Mouse (Mus musculus) midbrain, postnatal 0 days (tissue): ENCODE data around the gene Pla2g10. TPM values are rescaled to one million over a fixed set of nuclear protein-coding genes. Genes with fewer than 3 reads are reported as not detected.

ENCODE experiments used
- ATAC-seq: fragments of 200-750 bp; cut with Nextera tagmentation; 2 replicates; pipeline ENCODE4 v1.8.0; 2017; ENCODE audit warnings: moderate number of reproducible peaks, mild to moderate bottlenecking, moderate TSS enrichment, moderate library complexity; ENCODE audit not compliant: low FRiP score
- DNase-seq: peaks from one replicate; pipeline ENCODE4 v3.0.0-alpha.2; 2015; ENCODE audit warnings: low spot score
- H3K27ac ChIP-seq: fragments of 300-500 bp; sonication (generic); 2 replicates; pipeline ENCODE4 v1.5.1; 2014; ENCODE audit warnings: low read depth, mild to moderate bottlenecking, low read length, mixed read lengths
- H3K27me3 ChIP-seq: fragments of 300-500 bp; sonication (generic); 2 replicates; pipeline ENCODE4 v1.6.1; 2014; ENCODE audit warnings: low read length, control low read depth, mixed read lengths; ENCODE audit not compliant: insufficient read depth
- H3K36me3 ChIP-seq: fragments of 300-500 bp; sonication (generic); 2 replicates; pipeline ENCODE4 v1.6.1; 2014; ENCODE audit warnings: low read length, control low read depth, mixed read lengths; ENCODE audit not compliant: insufficient read depth
- H3K4me1 ChIP-seq: fragments of 300-500 bp; sonication (generic); 2 replicates; pipeline ENCODE4 v1.6.1; 2014; ENCODE audit warnings: mild to moderate bottlenecking, control low read depth, antibody characterized with exemption, low read length, mixed read lengths; ENCODE audit not compliant: insufficient read depth
- H3K4me2 ChIP-seq: fragments of 300-500 bp; sonication (generic); 2 replicates; pipeline ENCODE4 v1.6.1; 2014; ENCODE audit warnings: low read depth, mild to moderate bottlenecking, low read length, mixed read lengths; ENCODE audit not compliant: poor library complexity, severe bottlenecking
- H3K4me3 ChIP-seq: fragments of 300-500 bp; sonication (generic); 2 replicates; pipeline ENCODE4 v1.5.1; 2014; ENCODE audit warnings: low read depth, mild to moderate bottlenecking, low read length, moderate library complexity
- H3K9ac ChIP-seq: fragments of 300-500 bp; sonication (generic); replicated peaks from 2 replicates; pipeline ENCODE4 v1.6.1; 2014; ENCODE audit warnings: mild to moderate bottlenecking, low read length, moderate library complexity, mixed read lengths; ENCODE audit not compliant: poor library complexity, severe bottlenecking
- H3K9me3 ChIP-seq: fragments of 300-500 bp; sonication (generic); 2 replicates; pipeline ENCODE4 v1.6.1; 2016; ENCODE audit warnings: low read length, control low read depth
- CTCF ChIP-seq: IDR thresholded peaks from 2 replicates; pipeline ENCODE4 v1.5.1; 2016; ENCODE audit warnings: antibody characterized with exemption, mild to moderate bottlenecking
- WGBS: fragments of 180-500 bp; shearing (Covaris S2); extraction: QIAGEN DNeasy Blood & Tissue Kit; methylation state at CpG from one replicate; pipeline ENCODE4 v1.1.7; 2014; 5-methylcytosine and 5-hydroxymethylcytosine counted together
- polyA plus RNA-seq: library from polyadenylated mRNA; unstranded; fragments of >200 nt; fragmentation: Nextera tagmentation; extraction: Ambion mirVana; gene quantifications from 2 replicates; pipeline ENCODE4 v1.2.1, GENCODE M21; 2015
- total RNA-seq: library from RNA; depleted of rRNA; stranded (reverse); fragments of >200 nt; gene quantifications from 2 replicates; pipeline ENCODE4 v1.2.3, GENCODE M21; 2014

Pla2g10 gene
- total and polyA plus RNA-seq, 2 experiments from 2014 or later, result not detected

- Histone ChIP-seq H3K4me3 (no peak overlapping the region), H3K4me1 (no peaks in the 10 kb centered on the region), H3K4me2 (no peak overlapping the region), H3K9me3 (no peaks in the 10 kb centered on the region), H3K36me3 (peaks cover 9% of the 10 kb centered on the region; the same call in 1 of the 2 replicates), H3K27me3 (peaks cover 4% of the 10 kb centered on the region; the same call in 1 of the 2 replicates), H3K27ac (no peak overlapping the region), H3K9ac (no peak overlapping the region)
- DNase-seq (no peak), ATAC-seq (no peak)
- no peak for TF ChIP-seq CTCF
- WGBS, result 90% methylated on average over 8 of the region's 8 CpGs
These were observed 5.2 kb upstream of the Pla2g10 start for GRCm38 (mm10) chr16:13735977-13736376.

GRCm38 (mm10) chr16:13733518-13734137 lies 2.8 kb upstream of the Pla2g10 start:
- Histone ChIP-seq H3K27me3 (peaks cover 4% of the 10 kb centered on the region; the same call in 1 of the 2 replicates), H3K27ac (no peak overlapping the region), H3K9ac (no peak overlapping the region), H3K36me3 (peaks cover 9% of the 10 kb centered on the region; the same call in 1 of the 2 replicates), H3K4me3 (no peak overlapping the region), H3K9me3 (no peaks in the 10 kb centered on the region), H3K4me1 (no peaks in the 10 kb centered on the region), H3K4me2 (no peak overlapping the region)
- peak; percentile 75 for DNase-seq
- peak; percentile 85 for TF ChIP-seq CTCF
- ATAC-seq, result no peak
- 22% methylated on average over 9 of the region's 9 CpGs for WGBS

GRCm38 (mm10) chr16:13732786-13733185 lies 2.0 kb upstream of the Pla2g10 start:
- Histone ChIP-seq H3K4me2 (no peak overlapping the region), H3K36me3 (peaks cover 9% of the 10 kb centered on the region; the same call in 1 of the 2 replicates), H3K27ac (no peak overlapping the region), H3K9ac (no peak overlapping the region), H3K4me1 (no peaks in the 10 kb centered on the region), H3K27me3 (peaks cover 4% of the 10 kb centered on the region; the same call in 1 of the 2 replicates), H3K9me3 (no peaks in the 10 kb centered on the region), H3K4me3 (no peak overlapping the region)
- no peak for ATAC-seq
- 87% methylated on average over 3 of the region's 3 CpGs for WGBS
- no peak for TF ChIP-seq CTCF
- DNase-seq, result no peak

- H3K27ac ChIP-seq, result no peak overlapping the region
- H3K9ac ChIP-seq, result no peak overlapping the region
- H3K4me3 ChIP-seq, result no peak overlapping the region
- ATAC-seq (no peak), DNase-seq (no peak)
- no peak for TF ChIP-seq CTCF
- peaks cover 9% of the 10 kb centered on the region; the same call in 1 of the 2 replicates for H3K36me3 ChIP-seq
- H3K4me1 ChIP-seq, result no peaks in the 10 kb centered on the region
- H3K9me3 ChIP-seq, result no peaks in the 10 kb centered on the region
- WGBS, result 85% methylated on average over 4 of the region's 4 CpGs
- H3K4me2 ChIP-seq, result no peak overlapping the region
- H3K27me3 ChIP-seq, result peaks cover 4% of the 10 kb centered on the region; the same call in 1 of the 2 replicates
These were observed 1.4 kb downstream of the Pla2g10 start for GRCm38 (mm10) chr16:13729428-13729827.

GRCm38 (mm10) chr16:13727811-13728335 lies 2.9 kb downstream of the Pla2g10 start:
- no peak overlapping the region for H3K4me2 ChIP-seq
- DNase-seq (no peak), ATAC-seq (no peak)
- no peaks in the 10 kb centered on the region for H3K4me1 ChIP-seq
- 86% methylated on average over 5 of the region's 5 CpGs for WGBS
- H3K27ac ChIP-seq, result no peak overlapping the region
- peaks cover 2% of the 10 kb centered on the region; the same call in 1 of the 2 replicates for H3K27me3 ChIP-seq
- no peak overlapping the region for H3K9ac ChIP-seq
- TF ChIP-seq CTCF, result no peak
- H3K4me3 ChIP-seq, result no peak overlapping the region
- peaks cover 6% of the 10 kb centered on the region; the same call in 1 of the 2 replicates for H3K36me3 ChIP-seq
- no peaks in the 10 kb centered on the region for H3K9me3 ChIP-seq

- no peak for ATAC-seq
- DNase-seq, result no peak
- H3K9ac ChIP-seq, result no peak overlapping the region
- WGBS, result 36% methylated on average over 10 of the region's 10 CpGs
- no peaks in the 10 kb centered on the region for H3K36me3 ChIP-seq
- TF ChIP-seq CTCF, result no peak
- H3K4me3 ChIP-seq, result no peak overlapping the region
- no peaks in the 10 kb centered on the region for H3K27me3 ChIP-seq
- H3K27ac ChIP-seq, result no peak overlapping the region
- no peaks in the 10 kb centered on the region for H3K4me1 ChIP-seq
- H3K9me3 ChIP-seq, result no peaks in the 10 kb centered on the region
- no peak overlapping the region for H3K4me2 ChIP-seq
These were observed 7.8 kb downstream of the Pla2g10 start for GRCm38 (mm10) chr16:13722937-13723336.
